Mouse (Mus musculus) erythroblast, adult 5-6 weeks (primary cell): ENCODE measurements around the gene 1700029I15Rik. TPM values are rescaled to one million over a fixed set of nuclear protein-coding genes. Genes with fewer than 3 reads are reported as not detected.
A peak's percentile ranks its signal among the peaks of the same experiment; 100 is the strongest.

Source experiments
- ATAC-seq: replicated peaks from 2 replicates; pipeline ENCODE4 v1.8.0; 2016; ENCODE audit warnings: moderate number of reproducible peaks, mild to moderate bottlenecking, moderate TSS enrichment, inconsistent platforms; ENCODE audit not compliant: poor library complexity, low FRiP score, severe bottlenecking
- total RNA-seq, 2 experiments: library from RNA; stranded (forward) in 1 of 2; stranded (reverse) in 1 of 2; fragments of 150-400 nt in 1 of 2; fragments of 200-764, 138-1000 nt in 1 of 2; gene quantifications; 2 replicates each; pipeline versions ENCODE4 v1.2.3 to v1.2.4; 2015 to 2017; ENCODE audit warnings: low replicate concordance in 2 of 2

1700029I15Rik gene
- total RNA-seq, 2 experiments from 2014 or later, result 4.0 TPM; not detected in 1

DNA sequence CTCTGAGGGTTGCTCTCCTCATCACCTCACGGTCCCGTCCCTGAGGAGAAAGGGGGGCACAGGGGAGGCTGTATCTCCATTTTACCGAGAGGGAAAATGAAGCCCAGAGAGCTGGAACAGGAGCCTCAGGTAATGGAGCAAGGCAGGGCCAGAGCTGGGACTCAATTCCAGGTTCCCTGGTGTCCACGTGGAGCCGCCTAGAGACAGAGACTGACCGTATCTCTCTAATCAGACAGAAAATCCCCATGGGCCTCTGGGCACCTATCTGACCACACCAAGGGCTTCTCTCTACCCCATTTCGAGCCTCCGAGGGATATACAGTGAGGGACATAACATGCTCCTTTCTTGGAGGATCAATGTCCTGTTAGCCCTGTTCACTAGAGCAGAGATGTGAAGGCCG lies 40.8 kb downstream of the 1700029I15Rik start:
- no peak for ATAC-seq

DNA sequence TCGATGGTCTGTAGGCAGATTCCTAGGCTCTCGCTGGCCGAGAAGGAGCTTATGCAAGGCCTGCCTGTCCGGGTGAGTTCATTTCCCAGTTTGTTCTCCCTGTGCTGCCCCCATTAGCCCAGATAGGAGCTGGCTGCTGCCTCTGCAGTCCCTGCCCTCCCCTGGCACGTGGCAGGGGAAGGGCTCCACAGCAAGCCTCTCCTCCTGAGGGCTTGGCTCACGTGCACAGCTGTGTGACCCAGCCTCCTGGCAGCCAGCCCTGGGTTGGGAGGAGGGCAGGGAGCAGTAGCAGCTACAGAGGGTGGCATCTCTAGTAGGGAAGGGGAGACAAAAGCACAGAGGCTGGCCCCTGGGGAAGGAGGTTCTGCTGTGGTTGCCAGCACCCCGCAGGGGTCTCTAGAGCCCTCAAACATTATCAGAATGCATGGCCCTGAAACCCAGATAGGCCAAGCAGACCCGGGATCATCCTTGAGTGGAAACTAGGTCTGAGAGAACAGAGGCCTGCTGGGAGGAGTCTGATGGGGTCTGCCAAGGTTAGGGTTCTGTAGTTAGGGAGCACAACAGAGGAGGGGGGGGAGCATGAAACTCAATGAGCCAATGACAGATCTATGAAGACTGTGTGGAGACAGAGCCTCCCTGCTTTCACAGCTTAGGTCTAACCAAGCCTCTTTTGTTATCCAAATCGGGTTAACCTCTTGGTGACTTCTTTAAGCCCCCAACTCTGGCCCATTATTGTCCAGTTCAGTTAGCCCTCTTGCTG lies 41.5 kb downstream of the 1700029I15Rik start:
- ATAC-seq, result no peak

DNA sequence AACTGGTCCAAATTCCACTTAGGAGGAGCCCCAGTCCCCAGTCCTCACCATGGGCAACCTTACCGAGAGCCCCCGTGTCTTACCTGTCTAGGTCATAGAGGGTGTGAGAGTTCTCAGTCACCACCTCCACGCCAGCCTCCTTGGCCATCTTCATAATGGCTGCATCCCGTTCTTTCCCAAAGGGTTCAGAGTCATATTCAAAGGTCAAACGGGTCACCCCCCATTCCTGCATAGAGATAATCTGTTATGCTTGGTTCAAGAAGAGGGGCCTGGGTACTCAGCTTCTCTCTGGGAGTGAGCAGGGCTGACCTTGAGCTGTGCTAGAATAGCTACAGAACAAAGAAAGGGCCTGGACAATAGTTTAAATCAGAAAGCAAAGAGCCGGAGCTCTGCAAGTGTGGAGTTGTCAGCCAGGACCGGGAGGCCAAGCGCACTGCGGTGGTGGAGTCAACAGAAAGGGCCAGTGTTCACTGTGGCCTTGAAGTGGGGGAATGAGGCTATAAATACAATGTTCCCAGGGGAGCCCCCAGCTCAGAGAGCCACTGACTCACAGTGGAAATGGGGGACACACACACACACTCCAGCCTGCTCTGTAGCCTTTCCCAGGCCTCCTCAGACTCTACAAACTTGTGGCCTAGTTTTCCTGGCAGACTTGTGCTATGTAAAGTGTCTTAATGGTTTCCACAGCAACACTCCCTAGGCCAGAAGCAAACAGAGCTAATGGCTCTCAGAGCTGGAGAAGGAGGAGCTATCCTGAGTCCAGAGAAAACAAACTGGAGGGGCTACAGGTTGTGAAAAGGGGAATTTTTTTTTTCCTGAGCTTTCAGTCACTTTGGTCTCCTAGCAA lies 42.3 kb downstream of the 1700029I15Rik start:
- ATAC-seq, result no peak

DNA sequence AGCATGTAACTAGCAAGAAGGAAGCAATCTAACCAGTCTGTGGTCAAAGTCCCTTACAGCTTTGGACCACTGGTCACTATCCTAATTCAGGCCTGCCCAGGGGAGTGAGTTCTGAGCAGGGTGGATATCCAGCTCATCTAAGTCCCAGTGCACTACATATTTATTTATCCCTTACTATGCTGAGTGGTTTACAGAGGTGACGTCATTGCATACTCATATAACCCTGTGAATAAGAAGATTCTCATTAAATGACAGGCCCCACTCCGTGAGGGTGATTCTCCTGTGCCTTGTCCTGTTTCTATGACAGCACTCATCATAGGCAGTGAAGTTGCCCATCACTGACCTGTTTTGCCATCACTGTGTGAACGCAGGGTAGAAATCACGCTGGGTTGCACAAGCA lies 43.0 kb downstream of the 1700029I15Rik start:
- no peak for ATAC-seq

DNA sequence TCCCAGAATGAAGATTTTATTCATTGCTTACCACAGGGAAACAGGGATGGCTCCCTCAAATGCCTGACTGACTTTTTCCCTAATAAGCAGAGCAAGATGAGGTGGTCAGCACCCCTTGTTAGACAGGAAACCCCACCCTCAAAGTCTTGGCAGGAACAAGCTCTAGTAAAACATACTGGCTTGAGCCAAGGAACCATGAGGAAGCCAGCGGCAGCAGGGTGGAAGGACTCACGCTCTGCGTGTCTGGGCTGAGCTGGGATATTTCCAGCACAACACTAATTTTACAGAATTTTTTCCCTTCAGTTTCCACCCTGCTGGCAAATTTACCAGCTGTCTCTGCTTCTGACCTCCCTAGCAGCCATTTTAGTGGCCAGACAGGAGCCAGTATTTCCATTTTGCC lies 44.1 kb downstream of the 1700029I15Rik start:
- ATAC-seq, result no peak

DNA sequence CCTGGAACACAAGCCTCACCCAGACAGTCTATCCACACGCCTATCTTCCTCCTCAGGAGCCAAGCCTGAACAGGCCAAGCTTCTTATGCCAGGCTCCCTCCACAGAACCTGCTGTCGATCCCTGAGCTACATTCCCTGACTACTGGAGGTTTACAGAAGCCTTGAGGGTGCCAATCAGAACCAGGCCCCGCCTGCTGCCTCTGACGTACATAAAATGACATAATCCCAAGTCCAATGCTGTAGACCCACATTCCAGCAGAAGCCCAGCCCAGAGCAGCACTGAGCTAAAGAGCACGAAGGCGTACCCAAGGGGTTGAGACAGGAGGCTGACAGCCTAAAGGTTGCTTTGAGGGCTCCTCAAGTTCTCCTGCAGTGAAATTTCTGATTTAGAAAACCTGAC lies 45.5 kb downstream of the 1700029I15Rik start:
- no peak for ATAC-seq

DNA sequence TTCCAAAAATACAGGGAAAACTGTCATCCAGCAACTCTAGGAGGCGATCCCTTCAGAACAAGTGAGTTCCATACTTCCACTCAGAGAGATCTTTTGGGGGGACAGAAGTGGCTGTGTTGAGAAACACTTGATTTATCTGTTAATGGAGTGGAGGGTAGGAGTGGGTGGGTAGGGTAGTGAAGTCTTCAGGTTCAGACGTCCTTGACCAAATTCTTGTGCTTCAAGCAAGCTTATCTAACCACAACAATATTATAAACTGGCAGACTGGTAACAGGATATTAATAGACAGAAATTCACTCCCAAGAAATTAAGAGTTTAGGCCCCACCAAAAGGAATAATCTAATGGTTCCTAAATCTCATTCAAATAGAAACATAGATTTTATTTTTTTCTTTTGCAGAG lies 47.8 kb downstream of the 1700029I15Rik start:
- ATAC-seq, result no peak

DNA sequence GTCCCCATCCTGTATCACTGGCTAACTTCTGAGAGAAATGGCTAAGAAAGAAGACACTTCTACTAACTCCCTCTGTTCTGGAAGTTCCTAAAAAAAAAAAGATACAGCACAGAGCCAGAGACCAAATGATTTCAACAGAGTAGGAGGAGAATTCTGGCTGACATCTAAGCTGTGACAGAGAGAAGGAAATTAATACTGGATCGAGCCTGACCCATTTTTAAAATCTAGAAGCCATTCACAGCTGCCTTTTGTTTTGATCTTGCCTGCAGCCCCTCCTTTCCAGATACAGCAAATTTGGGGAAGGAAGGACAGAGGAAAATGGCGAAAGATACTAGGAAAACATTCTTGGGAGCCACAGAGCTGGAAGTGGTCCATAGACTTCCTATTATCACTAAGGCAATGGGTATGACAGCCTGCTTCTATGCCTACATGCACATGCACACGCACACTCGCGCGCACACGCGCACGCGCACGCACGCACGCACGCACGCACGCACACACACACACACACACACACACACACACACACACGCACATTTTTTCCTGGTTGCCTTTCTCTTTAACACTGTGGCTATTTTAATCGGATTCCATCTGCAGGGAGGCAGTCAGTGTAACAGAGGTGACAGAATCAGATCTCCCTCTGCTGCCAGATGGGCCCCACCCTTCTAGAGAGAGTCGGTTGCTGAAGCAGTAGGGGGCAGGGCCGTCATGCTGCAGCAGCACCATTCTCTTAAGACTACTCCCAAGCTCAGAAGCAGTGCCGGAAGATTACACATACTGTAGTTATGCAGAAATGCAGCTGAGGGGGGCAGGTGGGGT lies 48.6 kb downstream of the 1700029I15Rik start:
- ATAC-seq, result no peak

DNA sequence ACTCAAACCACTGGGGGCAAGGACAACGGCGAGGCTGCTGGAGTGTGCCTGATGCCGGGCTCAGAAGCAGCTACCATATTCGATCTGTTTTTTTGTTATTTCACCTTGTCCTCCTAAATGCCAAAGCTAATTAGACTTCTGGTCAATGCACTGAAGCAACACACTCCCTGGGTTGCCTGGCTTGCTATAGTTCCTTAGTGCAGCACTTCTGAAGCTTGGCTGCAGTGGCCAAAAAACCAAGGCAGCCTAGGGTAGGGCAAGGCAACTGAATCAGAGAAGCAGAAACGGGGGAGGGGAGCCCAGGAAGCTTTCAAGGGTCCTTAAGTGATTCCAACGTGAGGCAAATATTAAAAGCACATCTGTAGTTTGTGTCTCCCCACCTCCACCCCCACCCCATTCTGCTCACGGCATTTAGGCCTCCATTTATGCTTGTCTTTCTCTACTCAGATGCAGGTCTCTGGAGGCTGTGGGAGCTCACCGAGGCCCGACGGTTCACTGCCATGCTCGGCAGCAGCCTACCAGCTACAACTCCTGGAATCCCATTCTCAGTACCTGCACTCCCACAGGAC lies 49.4 kb downstream of the 1700029I15Rik start:
- no peak for ATAC-seq

DNA sequence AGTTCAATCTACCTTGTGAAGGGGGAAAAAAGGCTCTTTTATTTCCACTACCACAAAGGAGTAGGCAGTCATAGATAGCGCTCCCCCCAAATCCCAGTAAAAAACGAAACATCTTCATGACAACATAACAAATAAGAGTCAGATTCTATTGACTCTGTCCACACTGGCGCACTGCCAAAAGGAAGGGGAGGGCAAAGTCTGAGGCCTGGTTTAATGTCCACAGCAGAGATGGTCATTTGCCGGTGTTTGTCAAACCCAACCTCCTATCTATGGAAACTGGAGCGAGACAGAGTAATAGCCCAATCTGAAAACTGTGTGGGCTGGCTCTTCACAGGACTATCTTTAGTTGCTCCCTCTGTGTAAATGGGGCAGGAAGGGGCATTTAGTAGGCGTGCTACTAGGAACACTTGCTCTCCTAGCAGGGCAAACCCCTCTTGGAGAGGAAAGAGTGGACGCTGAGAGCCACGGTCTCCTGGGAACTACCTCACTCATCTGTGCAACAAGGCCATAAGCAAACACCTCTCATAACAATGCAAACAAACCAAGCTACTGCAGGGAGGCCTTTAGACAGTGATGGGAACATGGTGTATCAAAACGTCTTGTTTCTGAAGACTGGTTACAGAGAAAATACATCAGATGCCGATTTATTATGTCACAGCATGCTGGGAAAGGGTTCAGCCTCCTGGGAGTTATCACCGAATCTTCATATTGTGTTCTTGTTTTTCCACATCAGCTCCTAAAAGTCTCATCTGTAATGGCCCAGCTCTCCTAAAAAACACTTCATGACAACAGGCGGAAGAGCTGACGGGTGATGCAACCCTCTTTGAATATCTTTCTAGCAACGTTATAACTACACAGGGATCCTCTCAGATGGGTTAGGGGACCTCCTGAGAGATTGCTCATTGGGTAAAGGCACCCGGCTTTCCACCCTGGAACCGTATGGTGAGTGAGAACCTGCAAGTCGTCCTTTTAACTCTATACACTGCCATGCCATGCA lies 50.3 kb downstream of the 1700029I15Rik start:
- no peak for ATAC-seq

DNA sequence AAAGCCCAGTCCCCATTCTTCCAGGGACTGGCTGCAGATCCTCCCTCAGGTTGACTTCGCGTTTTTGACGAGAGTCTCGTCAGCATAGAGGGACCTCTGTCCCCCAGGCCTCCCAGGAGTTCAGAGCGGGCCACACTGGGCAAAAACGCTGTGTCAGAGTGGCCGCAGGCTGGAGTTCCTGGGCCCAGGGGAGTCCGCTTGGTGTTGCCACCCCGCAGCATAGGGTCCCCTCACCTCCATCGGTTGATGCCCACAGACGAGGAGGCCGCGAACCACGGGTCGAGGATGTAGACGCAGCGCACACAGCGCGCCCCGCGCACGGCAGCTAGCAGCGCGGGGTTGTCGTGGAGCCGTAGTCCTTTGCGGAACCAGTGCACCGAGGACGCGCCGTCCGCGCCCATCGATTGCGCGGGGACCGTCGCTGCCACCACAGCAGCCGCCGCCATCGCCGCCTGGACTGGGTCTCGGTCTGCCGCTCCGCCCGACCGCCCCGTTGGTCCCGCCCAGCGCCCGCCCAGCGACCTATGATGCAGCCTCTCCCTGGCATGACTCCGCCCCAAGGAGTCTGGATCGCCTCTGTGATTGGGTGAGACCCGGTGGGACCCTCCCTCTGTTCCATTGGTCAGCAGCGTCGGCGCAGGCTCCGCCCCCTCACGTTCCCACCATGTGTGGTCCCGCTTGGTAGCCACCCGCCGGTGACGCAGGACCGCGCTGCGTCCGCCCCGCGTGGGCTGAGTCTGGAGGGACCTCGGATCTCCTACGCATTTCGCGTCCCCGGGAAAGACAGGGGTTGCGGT lies 51.4 kb downstream of the 1700029I15Rik start, which contains the start of gene Cry2:
TSS of gene Cry2 (minus strand) at position 466 of the 797 bp plus-strand sequence.
- peak; percentile 96 for ATAC-seq

DNA sequence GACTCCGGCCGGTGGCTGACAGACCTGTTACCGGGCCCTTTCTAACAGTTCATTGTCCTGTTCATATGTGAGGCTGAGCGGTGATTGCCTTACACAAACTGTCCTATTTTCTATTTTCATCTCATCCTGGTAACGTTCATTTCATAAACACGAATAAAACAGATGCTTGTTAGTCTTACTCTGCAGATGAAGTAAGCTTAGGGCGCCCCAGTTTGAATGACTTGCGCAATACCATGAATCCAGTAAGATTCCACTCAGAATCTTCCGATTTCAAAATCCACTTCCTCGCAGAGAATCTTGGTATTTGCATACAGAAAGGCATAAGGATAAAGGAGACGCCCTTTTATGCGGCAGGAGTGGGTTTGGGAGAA lies 52.0 kb downstream of the 1700029I15Rik start:
- ATAC-seq, result no peak; the same call in 1 of the 2 replicates

DNA sequence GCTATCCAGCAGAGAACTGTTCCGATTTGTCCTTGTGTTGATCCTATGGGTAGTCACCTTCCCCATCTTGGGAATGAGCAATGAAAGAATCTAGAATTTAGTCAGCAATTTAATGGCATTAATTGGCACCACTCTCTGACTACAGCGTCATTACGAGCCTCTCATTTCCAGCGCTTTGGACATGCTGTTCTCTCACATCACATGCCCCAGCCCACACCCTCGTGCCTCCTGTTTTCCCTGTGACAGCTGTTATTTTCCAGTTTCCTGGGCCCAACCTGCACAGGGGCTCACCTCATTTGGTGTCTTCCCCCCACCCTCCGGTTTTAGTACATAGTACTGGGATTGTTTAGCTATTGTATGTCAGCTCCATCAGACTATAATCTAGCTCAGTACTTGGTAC lies 52.7 kb downstream of the 1700029I15Rik start:
- no peak for ATAC-seq

Other genes starting within 250 kb of the 1700029I15Rik start
- 0.38 and 2.3 TPM in 2 replicates for gene Pex16, start 7.9 kb upstream of the 1700029I15Rik start, total RNA-seq (2015; ENCODE audit: low replicate concordance)
- gene Pex16, start 7.9 kb upstream of the 1700029I15Rik start, total RNA-seq (2017; ENCODE audit: low replicate concordance), result 3.7 and 6.6 TPM in 2 replicates
- gene Large2, start 7.7 kb upstream of the 1700029I15Rik start, total RNA-seq (2015; ENCODE audit: low replicate concordance), result 4.2 TPM in 1 of 2 replicates, not detected in the other
- gene Large2, start 7.7 kb upstream of the 1700029I15Rik start, total RNA-seq (2017; ENCODE audit: low replicate concordance), result not detected in 2 replicates
- gene Mapk8ip1, start 18.7 kb downstream of the 1700029I15Rik start, total RNA-seq (2015; ENCODE audit: low replicate concordance), result not detected in 2 replicates
- gene Mapk8ip1, start 18.7 kb downstream of the 1700029I15Rik start, total RNA-seq (2017; ENCODE audit: low replicate concordance), result not detected in 2 replicates
- gene Cry2, start 51.5 kb downstream of the 1700029I15Rik start, total RNA-seq (2015; ENCODE audit: low replicate concordance), result 0.19 and 0.63 TPM in 2 replicates
- 1.3 and 1.5 TPM in 2 replicates for gene Cry2, start 51.5 kb downstream of the 1700029I15Rik start, total RNA-seq (2017; ENCODE audit: low replicate concordance)
- 16.5 and 18.3 TPM in 2 replicates for gene Slc35c1, start 78.0 kb downstream of the 1700029I15Rik start, total RNA-seq (2015; ENCODE audit: low replicate concordance)
- gene Slc35c1, start 78.0 kb downstream of the 1700029I15Rik start, total RNA-seq (2017; ENCODE audit: low replicate concordance), result 3.1 and 7.1 TPM in 2 replicates
- 0.63 TPM in 1 of 2 replicates, not detected in the other for gene Chst1, start 217.2 kb downstream of the 1700029I15Rik start, total RNA-seq (2015; ENCODE audit: low replicate concordance)
- 0.17 TPM in 1 of 2 replicates, not detected in the other for gene Chst1, start 217.2 kb downstream of the 1700029I15Rik start, total RNA-seq (2017; ENCODE audit: low replicate concordance)